Mouse (Mus musculus): ENCODE results near the gene Tor1a. TPM values are rescaled to one million over a fixed set of nuclear protein-coding genes. Genes with fewer than 3 reads are reported as not detected.

Gene Tor1a
- 31.3 TPM for polyA plus RNA-seq (2014; fragmentation: Illumina TruSeq; extraction: RNeasy Lipid Tissue Mini Kit (QIAGEN cat#74804); ENCODE audit: insufficient read depth, low read depth, low replicate concordance)

DNA sequence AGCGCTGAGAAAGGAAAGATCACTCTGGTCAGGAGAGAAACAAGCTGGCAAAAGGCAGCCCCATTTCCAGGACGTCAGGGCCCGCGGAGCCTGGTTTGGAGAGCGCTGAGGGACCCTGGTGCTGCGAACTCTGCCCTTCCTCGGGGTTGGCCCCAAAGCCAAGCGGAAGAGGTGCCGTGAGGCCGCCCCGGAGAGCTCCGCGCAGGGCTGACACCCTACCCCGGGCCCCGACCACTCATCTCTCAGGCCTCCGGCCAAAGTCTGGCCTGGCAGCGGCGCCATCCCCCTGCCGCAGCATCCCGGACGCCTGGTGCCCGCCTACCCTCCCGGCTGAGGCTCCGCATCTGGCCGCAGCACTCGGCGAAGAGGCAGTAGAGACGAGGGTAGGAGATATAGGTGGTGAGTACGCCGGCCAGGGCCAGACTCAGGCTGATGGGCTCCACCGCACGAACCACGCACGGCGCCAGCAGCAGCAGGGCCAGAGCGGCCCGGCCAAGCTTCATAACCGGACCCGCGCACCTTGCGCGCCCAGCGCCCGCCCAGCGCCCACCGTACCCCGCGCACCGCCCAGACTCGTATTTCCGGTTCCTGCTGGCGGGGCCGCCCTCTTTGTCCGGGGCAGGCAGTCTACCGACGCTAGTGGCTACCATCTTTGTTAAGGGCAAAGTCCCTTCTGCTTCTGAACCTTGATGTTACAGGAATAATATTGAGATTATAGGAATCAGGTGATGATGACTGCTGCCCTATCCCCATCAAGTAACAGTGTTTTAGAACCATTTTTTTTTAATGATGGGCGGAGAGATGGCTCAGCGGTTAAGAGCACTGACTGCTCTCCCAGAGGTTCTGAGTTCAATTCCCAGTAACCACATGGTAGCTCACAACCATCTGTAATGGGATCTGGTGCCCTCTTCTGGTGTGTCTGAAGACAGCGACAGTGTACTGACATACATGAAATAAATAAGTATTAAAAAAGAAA, at the start of gene Tor1a:
TSS of gene Tor1a (minus strand) at position 582 of the 976 bp plus-strand sequence.

DNA sequence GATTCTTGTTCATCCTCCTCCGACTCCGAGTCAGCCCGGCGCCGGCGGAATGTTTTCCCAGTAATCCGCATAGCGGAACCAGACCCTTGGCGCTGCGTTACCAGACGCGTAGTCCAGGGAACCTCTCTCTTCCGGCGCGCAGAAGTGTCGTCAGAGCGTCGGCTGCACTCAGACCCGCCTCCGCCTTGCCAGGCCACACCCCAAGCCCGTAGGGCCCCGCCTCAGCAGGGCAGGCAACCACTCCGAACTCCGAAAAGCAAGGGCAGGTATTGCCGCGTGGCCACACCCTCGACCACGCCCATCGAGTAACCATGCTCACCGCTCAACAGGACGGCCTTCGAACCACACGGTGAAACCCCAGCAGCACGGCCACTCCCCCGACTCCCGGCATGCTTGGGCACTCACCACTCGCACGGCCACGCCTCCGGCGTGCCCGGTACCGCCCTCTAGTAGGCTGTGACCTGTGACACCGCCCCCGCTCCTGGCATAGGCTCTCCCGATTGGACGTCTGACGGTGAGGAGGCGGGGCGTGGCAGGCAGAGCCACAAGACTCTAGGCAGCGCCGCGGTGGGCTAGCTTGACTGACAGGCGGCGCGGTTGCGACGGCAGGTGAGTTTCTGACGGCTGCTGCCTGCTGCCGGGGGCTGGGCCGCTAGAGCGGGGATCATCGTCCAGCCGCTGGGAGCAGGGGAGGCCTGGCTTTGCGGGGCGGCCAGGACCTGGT, 14.2 kb upstream of the Tor1a start, which contains the start of the genes BC005624 and Usp20:
TSS of gene BC005624 (minus strand) at position 412 of the 724 bp plus-strand sequence.
TSS of gene Usp20 (plus strand) at position 490 of the 724 bp plus-strand sequence.

DNA sequence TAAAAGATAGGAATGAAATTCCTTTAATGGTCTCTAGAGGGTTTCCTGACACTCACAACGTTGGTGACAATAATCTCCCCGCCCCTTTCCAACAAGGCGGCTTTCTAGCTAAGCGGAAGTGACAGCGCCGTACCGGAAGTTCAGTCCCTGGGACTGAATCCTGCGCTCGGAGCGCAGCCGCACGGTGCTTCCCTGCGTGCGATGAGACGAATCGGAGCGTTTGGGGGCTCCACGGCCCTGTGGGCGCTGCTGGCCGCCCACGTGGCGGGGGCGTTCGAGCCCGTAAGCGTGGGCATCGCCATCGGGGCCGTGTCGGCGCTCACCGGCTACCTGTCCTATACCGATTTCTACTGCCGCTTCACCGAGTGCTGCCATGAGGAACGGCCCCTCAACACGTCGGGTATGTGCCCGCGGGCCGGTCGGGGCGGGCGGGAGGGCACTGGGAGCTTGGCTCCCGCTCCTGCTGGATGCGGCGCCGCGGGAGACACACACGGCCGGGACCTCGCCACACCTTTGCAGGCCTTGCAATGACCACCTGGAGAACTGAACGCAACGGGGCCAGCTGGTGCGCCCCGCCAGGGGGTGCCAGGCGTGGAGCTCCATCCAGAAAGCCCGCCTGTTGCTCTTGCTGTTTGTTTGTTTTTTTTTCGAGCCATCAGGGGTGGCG, 14.8 kb downstream of the Tor1a start, which contains the start of gene Tor1b:
TSS of gene Tor1b (plus strand) at position 136 of the 667 bp plus-strand sequence.

GRCm38 (mm10) chr2:30929483-30930045, 38.2 kb downstream of the Tor1a start, which contains the start of gene Ptges:
Gene Ptges (minus strand): TSS chr2:30929863.

Other genes with a start within 250 kb of the Tor1a start
- gene 1700001O22Rik, start 164.3 kb downstream of the Tor1a start, polyA plus RNA-seq (2014; fragmentation: Illumina TruSeq; extraction: RNeasy Lipid Tissue Mini Kit (QIAGEN cat#74804); ENCODE audit: insufficient read depth, low read depth, low replicate concordance), result 0.46 TPM
- gene Ntmt1, start 160.1 kb downstream of the Tor1a start, polyA plus RNA-seq (2014; fragmentation: Illumina TruSeq; extraction: RNeasy Lipid Tissue Mini Kit (QIAGEN cat#74804); ENCODE audit: insufficient read depth, low read depth, low replicate concordance), result 19.5 TPM
- gene Asb6, start 137.6 kb downstream of the Tor1a start, polyA plus RNA-seq (2014; fragmentation: Illumina TruSeq; extraction: RNeasy Lipid Tissue Mini Kit (QIAGEN cat#74804); ENCODE audit: insufficient read depth, low read depth, low replicate concordance), result 13.0 TPM
- 3.1 TPM for gene Prrx2, start 133.0 kb downstream of the Tor1a start, polyA plus RNA-seq (2014; fragmentation: Illumina TruSeq; extraction: RNeasy Lipid Tissue Mini Kit (QIAGEN cat#74804); ENCODE audit: insufficient read depth, low read depth, low replicate concordance)
- 17.8 TPM for gene Ptges, start 38.1 kb downstream of the Tor1a start, polyA plus RNA-seq (2014; fragmentation: Illumina TruSeq; extraction: RNeasy Lipid Tissue Mini Kit (QIAGEN cat#74804); ENCODE audit: insufficient read depth, low read depth, low replicate concordance)
- 22.8 TPM for gene Tor1b, start 15.0 kb downstream of the Tor1a start, polyA plus RNA-seq (2014; fragmentation: Illumina TruSeq; extraction: RNeasy Lipid Tissue Mini Kit (QIAGEN cat#74804); ENCODE audit: insufficient read depth, low read depth, low replicate concordance)
- gene BC005624, start 14.3 kb upstream of the Tor1a start, polyA plus RNA-seq (2014; fragmentation: Illumina TruSeq; extraction: RNeasy Lipid Tissue Mini Kit (QIAGEN cat#74804); ENCODE audit: insufficient read depth, low read depth, low replicate concordance), result 42.1 TPM
- gene Usp20, start 14.3 kb upstream of the Tor1a start, polyA plus RNA-seq (2014; fragmentation: Illumina TruSeq; extraction: RNeasy Lipid Tissue Mini Kit (QIAGEN cat#74804); ENCODE audit: insufficient read depth, low read depth, low replicate concordance), result 5.3 TPM
- 13.0 TPM for gene Fnbp1, start 174.1 kb upstream of the Tor1a start, polyA plus RNA-seq (2014; fragmentation: Illumina TruSeq; extraction: RNeasy Lipid Tissue Mini Kit (QIAGEN cat#74804); ENCODE audit: insufficient read depth, low read depth, low replicate concordance)
- 13.9 TPM for gene Gpr107, start 184.4 kb upstream of the Tor1a start, polyA plus RNA-seq (2014; fragmentation: Illumina TruSeq; extraction: RNeasy Lipid Tissue Mini Kit (QIAGEN cat#74804); ENCODE audit: insufficient read depth, low read depth, low replicate concordance)

Data from lung, adult 10 weeks (tissue).